Mouse (Mus musculus): ENCODE results near the gene Cntd1. TPM values are rescaled to one million over a fixed set of nuclear protein-coding genes. Genes with fewer than 3 reads are reported as not detected.

The Cntd1 gene
- polyA plus RNA-seq, 1 experiment from 2014 or later, result 0.83 TPM

- H3K9ac ChIP-seq (ENCODE audit: low read depth, low read length), result no peak overlapping the region; the same call in 1 of the 2 replicates
- H3K4me1 ChIP-seq (ENCODE audit: control insufficient read depth, insufficient read depth, low read depth, low read length), result peaks cover 24% of the 10 kb centered on the region
- WGBS, result 23% methylated on average over 23 of the region's 27 CpGs
- no peaks in the 10 kb centered on the region for H3K36me3 ChIP-seq (ENCODE audit: control insufficient read depth, insufficient read depth, low read length)
- H3K9me3 ChIP-seq (ENCODE audit: control insufficient read depth, low read length), result no peaks in the 10 kb centered on the region
- no peak overlapping the region for H3K27ac ChIP-seq (ENCODE audit: low read depth, low read length)
- peak overlapping the region; percentile 33 for H3K4me2 ChIP-seq (ENCODE audit: low read length)
- H3K27me3 ChIP-seq (replicated peaks; ENCODE audit: control insufficient read depth, insufficient read depth, low read length), result no peaks in the 10 kb centered on the region
- no peak overlapping the region for H3K4me3 ChIP-seq (ENCODE audit: low read length)
- no peak for ATAC-seq
Observed at GRCm38 (mm10) chr11:101276319-101277070, 2.3 kb upstream of the Cntd1 start.

GRCm38 (mm10) chr11:101277381-101278222 is 1.2 kb upstream of the Cntd1 start:
- no peaks in the 10 kb centered on the region for H3K36me3 ChIP-seq (ENCODE audit: control insufficient read depth, insufficient read depth, low read length)
- no peak overlapping the region for H3K27ac ChIP-seq (ENCODE audit: low read depth, low read length)
- peak overlapping the region; percentile 54 for H3K4me3 ChIP-seq (ENCODE audit: low read length)
- no peak for ATAC-seq
- H3K9me3 ChIP-seq (ENCODE audit: control insufficient read depth, low read length), result no peaks in the 10 kb centered on the region
- peak overlapping the region; percentile 73; the same call in 1 of the 2 replicates for H3K9ac ChIP-seq (ENCODE audit: low read depth, low read length)
- 69% methylated on average over 12 of the region's 12 CpGs for WGBS
- H3K4me2 ChIP-seq (ENCODE audit: low read length), result peak overlapping the region; percentile 87
- no peaks in the 10 kb centered on the region for H3K27me3 ChIP-seq (replicated peaks; ENCODE audit: control insufficient read depth, insufficient read depth, low read length)
- peaks cover 24% of the 10 kb centered on the region for H3K4me1 ChIP-seq (ENCODE audit: control insufficient read depth, insufficient read depth, low read depth, low read length)

GRCm38 (mm10) chr11:101279193-101279569 is 369 bp downstream of the Cntd1 start:
- Histone ChIP-seq H3K36me3 (ENCODE audit: control insufficient read depth, insufficient read depth, low read length) (no peaks in the 10 kb centered on the region), H3K27ac (ENCODE audit: low read depth, low read length) (no peak overlapping the region), H3K4me2 (ENCODE audit: low read length) (peak overlapping the region; percentile 78), H3K4me3 (ENCODE audit: low read length) (peak overlapping the region; percentile 54), H3K9ac (ENCODE audit: low read depth, low read length) (peak overlapping the region; percentile 29), H3K27me3 (replicated peaks; ENCODE audit: control insufficient read depth, insufficient read depth, low read length) (no peaks in the 10 kb centered on the region), H3K4me1 (ENCODE audit: control insufficient read depth, insufficient read depth, low read depth, low read length) (peaks cover 24% of the 10 kb centered on the region), H3K9me3 (ENCODE audit: control insufficient read depth, low read length) (no peaks in the 10 kb centered on the region)
- WGBS, result 63% methylated on average over 14 of the region's 14 CpGs
- no peak; the same call in 1 of the 2 replicates for ATAC-seq

GRCm38 (mm10) chr11:101280837-101281236 is 2.0 kb downstream of the Cntd1 start:
- no peaks in the 10 kb centered on the region for H3K27me3 ChIP-seq (replicated peaks; ENCODE audit: control insufficient read depth, insufficient read depth, low read length)
- H3K27ac ChIP-seq (ENCODE audit: low read depth, low read length), result no peak overlapping the region
- H3K9ac ChIP-seq (ENCODE audit: low read depth, low read length), result no peak overlapping the region
- peaks cover 24% of the 10 kb centered on the region for H3K4me1 ChIP-seq (ENCODE audit: control insufficient read depth, insufficient read depth, low read depth, low read length)
- no peaks in the 10 kb centered on the region for H3K36me3 ChIP-seq (ENCODE audit: control insufficient read depth, insufficient read depth, low read length)
- no peak overlapping the region for H3K4me2 ChIP-seq (ENCODE audit: low read length)
- WGBS, result 37% methylated on average over 7 of the region's 7 CpGs
- no peak for ATAC-seq
- H3K9me3 ChIP-seq (ENCODE audit: control insufficient read depth, low read length), result no peaks in the 10 kb centered on the region
- no peak overlapping the region for H3K4me3 ChIP-seq (ENCODE audit: low read length)

- ATAC-seq, result no peak
Observed at GRCm38 (mm10) chr11:101282896-101283295, 4.1 kb downstream of the Cntd1 start.

GRCm38 (mm10) chr11:101283805-101284204 is 5.0 kb downstream of the Cntd1 start:
- peaks cover 3% of the 10 kb centered on the region; the same call in 1 of the 2 replicates for H3K36me3 ChIP-seq (ENCODE audit: control insufficient read depth, insufficient read depth, low read length)
- H3K4me1 ChIP-seq (ENCODE audit: control insufficient read depth, insufficient read depth, low read depth, low read length), result peaks cover 5% of the 10 kb centered on the region
- H3K4me3 ChIP-seq (ENCODE audit: low read length), result no peak overlapping the region
- no peaks in the 10 kb centered on the region for H3K9me3 ChIP-seq (ENCODE audit: control insufficient read depth, low read length)
- WGBS, result 71% methylated on average over 4 of the region's 4 CpGs
- H3K27me3 ChIP-seq (replicated peaks; ENCODE audit: control insufficient read depth, insufficient read depth, low read length), result no peaks in the 10 kb centered on the region
- no peak overlapping the region for H3K27ac ChIP-seq (ENCODE audit: low read depth, low read length)
- ATAC-seq, result no peak
- no peak overlapping the region for H3K9ac ChIP-seq (ENCODE audit: low read depth, low read length)
- H3K4me2 ChIP-seq (ENCODE audit: low read length), result no peak overlapping the region

More at GRCm38 (mm10) chr11:101282896-101283295, 4.1 kb downstream of the Cntd1 start:
- Histone ChIP-seq H3K27ac (ENCODE audit: low read depth, low read length) (no peak overlapping the region), H3K9me3 (ENCODE audit: control insufficient read depth, low read length) (no peaks in the 10 kb centered on the region), H3K4me1 (ENCODE audit: control insufficient read depth, insufficient read depth, low read depth, low read length) (peaks cover 8% of the 10 kb centered on the region), H3K9ac (ENCODE audit: low read depth, low read length) (no peak overlapping the region), H3K4me3 (ENCODE audit: low read length) (no peak overlapping the region), H3K27me3 (replicated peaks; ENCODE audit: control insufficient read depth, insufficient read depth, low read length) (no peaks in the 10 kb centered on the region), H3K4me2 (ENCODE audit: low read length) (no peak overlapping the region), H3K36me3 (ENCODE audit: control insufficient read depth, insufficient read depth, low read length) (no peaks in the 10 kb centered on the region)
- WGBS, result 32% methylated on average over 5 of the region's 5 CpGs

- Histone ChIP-seq H3K4me3 (ENCODE audit: low read length) (no peak overlapping the region), H3K9me3 (ENCODE audit: control insufficient read depth, low read length) (no peaks in the 10 kb centered on the region), H3K27me3 (replicated peaks; ENCODE audit: control insufficient read depth, insufficient read depth, low read length) (no peaks in the 10 kb centered on the region), H3K4me2 (ENCODE audit: low read length) (no peak overlapping the region), H3K36me3 (ENCODE audit: control insufficient read depth, insufficient read depth, low read length) (peaks cover 15% of the 10 kb centered on the region), H3K4me1 (ENCODE audit: control insufficient read depth, insufficient read depth, low read depth, low read length) (no peaks in the 10 kb centered on the region), H3K9ac (ENCODE audit: low read depth, low read length) (no peak overlapping the region), H3K27ac (ENCODE audit: low read depth, low read length) (no peak overlapping the region)
- no peak for ATAC-seq
- WGBS, result 78% methylated on average over 9 of the region's 9 CpGs
Observed at GRCm38 (mm10) chr11:101287306-101287705, 8.5 kb downstream of the Cntd1 start.

- H3K27ac ChIP-seq (ENCODE audit: low read depth, low read length), result no peak overlapping the region
- WGBS, result 96% methylated on average over 8 of the region's 8 CpGs
- H3K9ac ChIP-seq (ENCODE audit: low read depth, low read length), result no peak overlapping the region
- no peak for ATAC-seq
- no peaks in the 10 kb centered on the region for H3K4me1 ChIP-seq (ENCODE audit: control insufficient read depth, insufficient read depth, low read depth, low read length)
- no peak overlapping the region for H3K4me2 ChIP-seq (ENCODE audit: low read length)
- H3K9me3 ChIP-seq (ENCODE audit: control insufficient read depth, low read length), result no peaks in the 10 kb centered on the region
- no peak overlapping the region for H3K4me3 ChIP-seq (ENCODE audit: low read length)
- H3K36me3 ChIP-seq (ENCODE audit: control insufficient read depth, insufficient read depth, low read length), result peaks cover 21% of the 10 kb centered on the region
- H3K27me3 ChIP-seq (replicated peaks; ENCODE audit: control insufficient read depth, insufficient read depth, low read length), result no peaks in the 10 kb centered on the region
Observed at GRCm38 (mm10) chr11:101291231-101291630, 12.4 kb downstream of the Cntd1 start.

- no peak overlapping the region for H3K4me3 ChIP-seq (ENCODE audit: low read length)
- WGBS, result 89% methylated on average over 8 of the region's 8 CpGs
- no peaks in the 10 kb centered on the region for H3K27me3 ChIP-seq (replicated peaks; ENCODE audit: control insufficient read depth, insufficient read depth, low read length)
- peaks cover 16% of the 10 kb centered on the region for H3K36me3 ChIP-seq (ENCODE audit: control insufficient read depth, insufficient read depth, low read length)
- no peak overlapping the region for H3K4me2 ChIP-seq (ENCODE audit: low read length)
- peaks cover under 1% of the 10 kb centered on the region; the same call in 1 of the 2 replicates for H3K4me1 ChIP-seq (ENCODE audit: control insufficient read depth, insufficient read depth, low read depth, low read length)
- no peak overlapping the region for H3K9ac ChIP-seq (ENCODE audit: low read depth, low read length)
- no peaks in the 10 kb centered on the region for H3K9me3 ChIP-seq (ENCODE audit: control insufficient read depth, low read length)
- no peak overlapping the region for H3K27ac ChIP-seq (ENCODE audit: low read depth, low read length)
- ATAC-seq, result no peak
Observed at GRCm38 (mm10) chr11:101295191-101295590, 16.4 kb downstream of the Cntd1 start.
